Comparison of ENCODE assay signal across 8 mouse cellular contexts in the genomic region with DNA sequence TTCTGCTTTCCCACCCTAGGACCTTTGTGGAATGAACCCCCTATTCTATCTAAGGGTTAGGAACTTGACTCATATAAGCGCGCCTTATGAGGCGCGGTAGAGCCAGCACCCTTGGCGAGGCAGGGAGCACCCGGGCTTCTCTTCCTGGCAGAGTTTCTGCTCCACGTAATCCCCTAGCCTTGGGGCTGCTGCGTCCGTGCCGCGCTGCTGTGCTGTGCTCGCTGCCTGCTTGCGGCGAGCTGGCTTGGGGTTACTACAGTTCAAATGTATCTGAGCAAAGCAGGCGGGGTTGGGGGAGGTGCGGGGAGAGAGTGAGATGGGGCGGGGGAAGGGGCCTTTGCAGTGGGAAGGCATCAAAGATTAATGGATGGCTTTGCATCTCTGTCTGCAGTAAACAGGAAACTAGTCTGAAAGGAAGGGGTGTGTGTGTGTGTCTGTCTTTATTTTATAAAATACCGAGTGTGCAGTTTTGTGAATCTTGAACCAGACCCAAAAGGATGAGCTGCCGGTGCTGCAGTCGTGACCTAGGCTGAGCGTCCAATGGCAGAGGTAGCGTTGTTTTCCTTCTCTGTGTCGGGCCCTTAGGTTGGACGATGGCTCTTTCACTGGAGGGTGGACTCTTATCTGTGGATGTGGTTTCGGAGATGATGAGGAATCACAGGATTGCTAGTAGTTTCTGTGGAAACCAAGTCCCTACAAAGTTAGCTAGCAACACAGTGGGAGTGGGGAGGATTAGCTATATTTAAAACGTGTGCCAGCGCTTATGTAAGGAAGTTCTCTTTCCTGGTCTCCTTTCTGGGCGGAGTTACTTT. TPM values are rescaled to one million over a fixed set of nuclear protein-coding genes. Genes with fewer than 3 reads are reported as not detected.
DNase-seq lines count a peak whose midpoint lies in the region; ATAC-seq and TF ChIP-seq lines count a peak whose summit lies in the region.

No protein-coding gene starts in this region.

- TF ChIP-seq POLR2A in limb, embryonic 14.5 days (IDR thresholded peaks at IDR 0.05; ENCODE audit: borderline replicate concordance, extremely low read depth, insufficient read depth, insufficient read length): peak; percentile 61; the same call in 1 of the 2 replicates

- ATAC-seq in embryonic facial prominence, embryonic 14.5 days (ENCODE audit: low read depth): peak; percentile 86
- peak; percentile 83 for ATAC-seq in limb, embryonic 14.5 days (ENCODE audit: low FRiP score, low read depth)
- peak; percentile 83 for ATAC-seq in midbrain, embryonic 16.5 days

- H3K9ac ChIP-seq in embryonic facial prominence, embryonic 14.5 days (ENCODE audit: low read depth, low read length): peak overlapping the region; percentile 93
- peak overlapping the region; percentile 89 for H3K9ac ChIP-seq in limb, embryonic 14.5 days (ENCODE audit: low read depth, low read length, severe bottlenecking)
- peak overlapping the region; percentile 95 for H3K9ac ChIP-seq in midbrain, embryonic 16.5 days (ENCODE audit: low read depth, low read length)

- peak overlapping the region; percentile 86 for H3K4me3 ChIP-seq in embryonic facial prominence, embryonic 14.5 days (ENCODE audit: low read depth, low read length)
- H3K4me3 ChIP-seq in limb, embryonic 14.5 days (replicated peaks; ENCODE audit: low read length): peak overlapping the region; percentile 98
- peak overlapping the region; percentile 95 for H3K4me3 ChIP-seq in midbrain, embryonic 16.5 days (ENCODE audit: low read depth, low read length)

- H3K4me1 ChIP-seq in embryonic facial prominence, embryonic 14.5 days (ENCODE audit: control insufficient read depth, insufficient read depth, low read length): peaks cover 16% of the 10 kb centered on the region; the same call in 1 of the 2 replicates
- H3K4me1 ChIP-seq in limb, embryonic 14.5 days (ENCODE audit: control insufficient read depth, insufficient read depth, low read length): 0 out of 2 replicates have a peak, but pooled peaks cover 9% of the 10 kb centered on the region
- peaks cover 34% of the 10 kb centered on the region for H3K4me1 ChIP-seq in midbrain, embryonic 16.5 days (ENCODE audit: control insufficient read depth, insufficient read depth, low read length)

- peak overlapping the region; percentile 91 for H3K27ac ChIP-seq in embryonic facial prominence, embryonic 14.5 days (replicated peaks; ENCODE audit: low read depth, low read length)
- H3K27ac ChIP-seq in limb, embryonic 14.5 days (replicated peaks; ENCODE audit: low read depth, low read length): peak overlapping the region; percentile 87
- peak overlapping the region; percentile 97 for H3K27ac ChIP-seq in midbrain, embryonic 16.5 days (ENCODE audit: low read length)

- no peaks in the 10 kb centered on the region for H3K27me3 ChIP-seq in embryonic facial prominence, embryonic 14.5 days (replicated peaks; ENCODE audit: control insufficient read depth, insufficient read depth, low read length)
- no peaks in the 10 kb centered on the region for H3K27me3 ChIP-seq in limb, embryonic 14.5 days (ENCODE audit: control insufficient read depth, insufficient read depth, low read length)
- no peaks in the 10 kb centered on the region for H3K27me3 ChIP-seq in midbrain, embryonic 16.5 days (ENCODE audit: control insufficient read depth, insufficient read depth, low read depth, low read length)

- H3K9me3 ChIP-seq in embryonic facial prominence, embryonic 14.5 days (ENCODE audit: control insufficient read depth, low read length): no peaks in the 10 kb centered on the region
- H3K9me3 ChIP-seq in limb, embryonic 14.5 days (ENCODE audit: control insufficient read depth, low read length): no peaks in the 10 kb centered on the region
- H3K9me3 ChIP-seq in midbrain, embryonic 16.5 days (replicated peaks; ENCODE audit: control insufficient read depth, low read length, poor library complexity, severe bottlenecking): no peaks in the 10 kb centered on the region

- peak overlapping the region; percentile 80 for H3K4me2 ChIP-seq in embryonic facial prominence, embryonic 14.5 days (ENCODE audit: low read depth, low read length)
- H3K4me2 ChIP-seq in limb, embryonic 14.5 days (replicated peaks; ENCODE audit: low read depth, low read length, severe bottlenecking): peak overlapping the region; percentile 85
- H3K4me2 ChIP-seq in midbrain, embryonic 16.5 days (ENCODE audit: low read length): peak overlapping the region; percentile 89

- DNase-seq in 3134 (ENCODE audit: extremely low read depth, insufficient read length, low spot score): peak; percentile 90
- peak; percentile 88 to 93 for DNase-seq in adrenal gland, postnatal 36 days
- DNase-seq in embryonic facial prominence, embryonic 14.5 days (ENCODE audit: low spot score): peak; percentile 92
- DNase-seq in heart, adult 8-10 months (ENCODE audit: low spot score): peak; percentile 63
- DNase-seq in kidney, adult 9 months: peak; percentile 82
- DNase-seq in limb, embryonic 14.5 days (ENCODE audit: low spot score): peak; percentile 61
- peak; percentile 74 to 88 for DNase-seq in spleen, postnatal 10 days (ENCODE audit: low spot score in 2 of 2)

- peaks cover 7% of the 10 kb centered on the region for H3K36me3 ChIP-seq in embryonic facial prominence, embryonic 14.5 days (ENCODE audit: control insufficient read depth, insufficient read depth, low read length)
- H3K36me3 ChIP-seq in limb, embryonic 14.5 days (ENCODE audit: control insufficient read depth, insufficient read depth, low read length): peaks cover 9% of the 10 kb centered on the region
- H3K36me3 ChIP-seq in midbrain, embryonic 16.5 days (ENCODE audit: control insufficient read depth, insufficient read depth, low read length): peaks cover 4% of the 10 kb centered on the region; the same call in 1 of the 2 replicates

- under 1% methylated on average over 28 of the region's 28 CpGs for WGBS in embryonic facial prominence, embryonic 14.5 days
- WGBS in limb, embryonic 14.5 days: under 1% methylated on average over 28 of the region's 28 CpGs
- WGBS in midbrain, embryonic 16.5 days: 0% methylated on average over 28 of the region's 28 CpGs

RNA-seq across cellular contexts. Expression of gene Rnf145, which starts 1.4 kb away (rescaled TPM):
- total RNA-seq in adrenal gland, postnatal 36 days (2021): 10 to 100 TPM; 55.9 to 86.3 TPM
- polyA plus RNA-seq in embryonic facial prominence, embryonic 14.5 days (2014; fragmentation: Nextera tagmentation; extraction: Ambion mirVana): 82.8 and 85.4 TPM in 2 replicates
- total RNA-seq in heart, adult 8-10 months (2022): 10 to 100 TPM; 11.0 to 21.4 (median 13.7) TPM
- polyA plus RNA-seq in limb, embryonic 14.5 days (2012; rRNA removed): 92.1 and 160 TPM in 2 replicates
- polyA plus RNA-seq in limb, embryonic 14.5 days (2014; fragmentation: Nextera tagmentation; extraction: Ambion mirVana): 84.5 and 105 TPM in 2 replicates
- 108 and 110 TPM in 2 replicates for polyA plus RNA-seq in midbrain, embryonic 16.5 days (2015; fragmentation: Nextera tagmentation; extraction: Ambion mirVana)

RNA-seq across cellular contexts. Expression of gene Ublcp1, which starts 49.9 kb away (rescaled TPM):
- 10 to 100 TPM; 42.5 to 44.1 TPM for total RNA-seq in adrenal gland, postnatal 36 days (2021)
- polyA plus RNA-seq in embryonic facial prominence, embryonic 14.5 days (2014; fragmentation: Nextera tagmentation; extraction: Ambion mirVana): 57.4 and 60.4 TPM in 2 replicates
- total RNA-seq in heart, adult 8-10 months (2022): 10 to 100 TPM; 33.2 to 40.9 (median 39.4) TPM
- polyA plus RNA-seq in limb, embryonic 14.5 days (2012; rRNA removed): 49.5 and 60.6 TPM in 2 replicates
- polyA plus RNA-seq in limb, embryonic 14.5 days (2014; fragmentation: Nextera tagmentation; extraction: Ambion mirVana): 64.5 and 66.5 TPM in 2 replicates
- polyA plus RNA-seq in midbrain, embryonic 16.5 days (2015; fragmentation: Nextera tagmentation; extraction: Ambion mirVana): 59.1 and 63.6 TPM in 2 replicates

Comparison
In these comparisons a context has a peak if more than half of its experiments do, and no peak if none do; other contexts are left out.
1. Peak in every context shown above with its lines: DNase-seq, ATAC-seq, H3K4me3 ChIP-seq and H3K27ac ChIP-seq.